ENCODE assay signal across 16 mouse cellular contexts in genomic region chr6:12500888-12501287, GRCm38 (mm10).
"Had no signal": no experiment of that assay in that cellular context is flagged by ENCODE, and none has a peak within 500 bp of the region (broad histone marks: within the 10 kb centered on the region; RNA-seq: fewer than 3 reads in every experiment).

No protein-coding gene starts in this region.

- H3K4me1 ChIP-seq: neural tube, embryonic 13.5 days; neural tube, embryonic 15.5 days; stomach, embryonic 15.5 days had no signal

- H3K9ac ChIP-seq: neural tube, embryonic 13.5 days; neural tube, embryonic 15.5 days; stomach, embryonic 15.5 days had no signal

- DNase-seq: retina, postnatal 1 day; right cerebral cortex, adult 18-20 months; right cerebral cortex, postnatal 14 days; right cerebral cortex, postnatal 25 days; right cerebral cortex, postnatal 4 days; spleen, adult 18-20 months; thymus, adult 18-20 months; thymus, adult 2 months; thymus, postnatal 14 days; thymus, postnatal 25 days; thymus, postnatal 36 days; thymus, postnatal 4 days had no signal

- H3K4me2 ChIP-seq: neural tube, embryonic 13.5 days; neural tube, embryonic 15.5 days; stomach, embryonic 15.5 days had no signal

- H3K27ac ChIP-seq: neural tube, embryonic 15.5 days; stomach, embryonic 15.5 days; stomach, postnatal 0 days had no signal

- H3K9me3 ChIP-seq: neural tube, embryonic 13.5 days; neural tube, embryonic 15.5 days; stomach, embryonic 15.5 days had no signal

- H3K27me3 ChIP-seq: neural tube, embryonic 13.5 days; neural tube, embryonic 15.5 days; stomach, embryonic 15.5 days had no signal

- H3K4me3 ChIP-seq: neural tube, embryonic 13.5 days; neural tube, embryonic 15.5 days; stomach, embryonic 15.5 days had no signal

- H3K36me3 ChIP-seq: neural tube, embryonic 13.5 days; neural tube, embryonic 15.5 days; stomach, embryonic 15.5 days had no signal
